Mouse (Mus musculus) bone marrow macrophage, adult 2 months (primary cell): ENCODE results near the gene Sec14l5. TPM values are rescaled to one million over a fixed set of nuclear protein-coding genes. Genes with fewer than 3 reads are reported as not detected.

ENCODE experiments used
- H3K27ac ChIP-seq: 2 replicates; pipeline ENCODE4 v1.5.1; 2012; ENCODE audit warnings: low read depth, low read length; ENCODE audit not compliant: insufficient read depth
- H3K4me1 ChIP-seq: 2 replicates; pipeline ENCODE4 v1.6.1; 2012; ENCODE audit warnings: low read length; ENCODE audit not compliant: control insufficient read depth, insufficient read depth
- H3K4me3 ChIP-seq: 2 replicates; pipeline ENCODE4 v1.5.1; 2012; ENCODE audit warnings: mild to moderate bottlenecking, low read length, moderate library complexity; ENCODE audit not compliant: insufficient read depth
- CTCF ChIP-seq: IDR thresholded peaks from 2 replicates; pipeline ENCODE4 v1.5.1; 2012; ENCODE audit warnings: low read depth, mild to moderate bottlenecking, low read length, moderate library complexity
- POLR2A ChIP-seq: IDR thresholded peaks from 2 replicates; pipeline ENCODE4 v1.6.1; 2012; ENCODE audit warnings: mild to moderate bottlenecking, low read depth, low read length, borderline replicate concordance
- polyA plus RNA-seq: library from polyadenylated mRNA; stranded (reverse); fragments of >200 nt; gene quantifications from 2 replicates; pipeline ENCODE4 v1.2.4, GENCODE M21; 2012; ENCODE audit not compliant: missing spikeins, insufficient read depth, insufficient read length

Gene Sec14l5
- polyA plus RNA-seq = not detected in 2 replicates

- Histone ChIP-seq H3K4me1 (no peaks in the 10 kb centered on the region; the same call in 1 of the 2 replicates), H3K27ac (no peak within 1 kb of the TSS), H3K4me3 (peak within 1 kb of the TSS; percentile 39)
- TF ChIP-seq CTCF (no peak), POLR2A (no peak)
Measured at GRCm38 (mm10) chr16:5147037-5147385, at the start of gene Sec14l5. Sec14l5 (plus strand) TSS chr16:5147109.

GRCm38 (mm10) chr16:5101000-5101399 lies 45.9 kb upstream of the Sec14l5 start:
- Histone ChIP-seq H3K4me1 (no peaks in the 10 kb centered on the region), H3K4me3 (no peak overlapping the region), H3K27ac (no peak overlapping the region)
- TF ChIP-seq CTCF (no peak), POLR2A (no peak)

GRCm38 (mm10) chr16:5109877-5110276 lies 37.0 kb upstream of the Sec14l5 start:
- no peak for TF ChIP-seq POLR2A
- no peak for TF ChIP-seq CTCF
- no peak overlapping the region for H3K27ac ChIP-seq
- H3K4me1 ChIP-seq = no peaks in the 10 kb centered on the region
- H3K4me3 ChIP-seq = no peak overlapping the region

GRCm38 (mm10) chr16:5111021-5111420 lies 35.9 kb upstream of the Sec14l5 start:
- Histone ChIP-seq H3K27ac (no peak overlapping the region), H3K4me1 (no peaks in the 10 kb centered on the region), H3K4me3 (no peak overlapping the region)
- TF ChIP-seq CTCF (no peak), POLR2A (no peak)

- H3K27ac ChIP-seq = no peak overlapping the region
- no peak overlapping the region for H3K4me3 ChIP-seq
- TF ChIP-seq POLR2A (no peak), CTCF (no peak)
- no peaks in the 10 kb centered on the region for H3K4me1 ChIP-seq
Measured at GRCm38 (mm10) chr16:5113002-5113550, 33.8 kb upstream of the Sec14l5 start.

- TF ChIP-seq CTCF (no peak), POLR2A (no peak)
- Histone ChIP-seq H3K27ac (no peak overlapping the region), H3K4me3 (no peak overlapping the region), H3K4me1 (no peaks in the 10 kb centered on the region)
Measured at GRCm38 (mm10) chr16:5113582-5113981, 33.3 kb upstream of the Sec14l5 start.

GRCm38 (mm10) chr16:5119385-5119784 lies 27.5 kb upstream of the Sec14l5 start:
- TF ChIP-seq POLR2A = no peak
- H3K4me3 ChIP-seq = no peak overlapping the region
- H3K27ac ChIP-seq = no peak overlapping the region
- H3K4me1 ChIP-seq = no peaks in the 10 kb centered on the region

- H3K4me3 ChIP-seq = no peak overlapping the region
- no peaks in the 10 kb centered on the region for H3K4me1 ChIP-seq
- H3K27ac ChIP-seq = no peak overlapping the region
- no peak for TF ChIP-seq CTCF
- no peak for TF ChIP-seq POLR2A
Measured at GRCm38 (mm10) chr16:5119845-5120244, 27.1 kb upstream of the Sec14l5 start.

GRCm38 (mm10) chr16:5123476-5123875 lies 23.4 kb upstream of the Sec14l5 start:
- TF ChIP-seq CTCF = no peak
- no peak for TF ChIP-seq POLR2A
- no peak overlapping the region for H3K27ac ChIP-seq
- H3K4me1 ChIP-seq = no peaks in the 10 kb centered on the region
- H3K4me3 ChIP-seq = no peak overlapping the region

- Histone ChIP-seq H3K4me1 (no peaks in the 10 kb centered on the region), H3K4me3 (no peak overlapping the region), H3K27ac (no peak overlapping the region)
- TF ChIP-seq CTCF (no peak), POLR2A (no peak)
Measured at GRCm38 (mm10) chr16:5130196-5130595, 16.7 kb upstream of the Sec14l5 start.

- no peaks in the 10 kb centered on the region for H3K4me1 ChIP-seq
- no peak overlapping the region for H3K27ac ChIP-seq
- no peak overlapping the region for H3K4me3 ChIP-seq
- no peak for TF ChIP-seq CTCF
- no peak for TF ChIP-seq POLR2A
Measured at GRCm38 (mm10) chr16:5130766-5131165, 16.1 kb upstream of the Sec14l5 start.
